Mouse (Mus musculus) thymus, postnatal 25 days (tissue): Measurements from ENCODE around the gene Aspa.
"Not testable (repeated sequence)": the region's sequence is repeated elsewhere in the genome, so short reads cannot be mapped to it uniquely, and the experiment has no call there.

ENCODE experiments used
- DNase-seq: peaks from one replicate; pipeline ENCODE4 v3.0.0; 2022

Gene Aspa

DNA sequence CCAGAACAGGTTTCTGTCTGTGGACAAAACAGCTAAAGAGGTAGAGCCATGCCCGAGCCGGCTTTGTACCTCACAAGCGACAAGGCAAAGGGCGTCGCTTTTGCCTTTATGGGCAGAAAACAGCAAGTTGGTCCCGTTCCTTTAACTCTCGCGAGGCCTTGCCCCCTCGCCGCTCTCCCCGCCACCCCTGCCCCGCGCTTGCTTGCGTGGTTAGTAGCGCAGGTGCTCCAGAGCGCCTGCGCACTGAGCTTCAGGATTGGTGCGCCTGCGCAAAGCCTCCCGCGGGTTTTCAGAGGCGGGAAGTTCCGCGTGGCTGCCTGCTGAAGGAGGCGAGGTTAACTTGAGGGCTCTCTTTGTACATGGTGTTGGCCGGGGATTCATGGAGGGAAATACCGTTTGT, at the start of gene Aspa, which contains the start of the genes Gm49340 and Spata22:
Gene Aspa (minus strand): TSS at position 155 of the 400 bp plus-strand sequence.
Gene Gm49340 (plus strand): TSS at position 300 of the 400 bp plus-strand sequence.
Gene Spata22 (plus strand): TSS at position 300 of the 400 bp plus-strand sequence.
- DNase-seq, result no peak

DNA sequence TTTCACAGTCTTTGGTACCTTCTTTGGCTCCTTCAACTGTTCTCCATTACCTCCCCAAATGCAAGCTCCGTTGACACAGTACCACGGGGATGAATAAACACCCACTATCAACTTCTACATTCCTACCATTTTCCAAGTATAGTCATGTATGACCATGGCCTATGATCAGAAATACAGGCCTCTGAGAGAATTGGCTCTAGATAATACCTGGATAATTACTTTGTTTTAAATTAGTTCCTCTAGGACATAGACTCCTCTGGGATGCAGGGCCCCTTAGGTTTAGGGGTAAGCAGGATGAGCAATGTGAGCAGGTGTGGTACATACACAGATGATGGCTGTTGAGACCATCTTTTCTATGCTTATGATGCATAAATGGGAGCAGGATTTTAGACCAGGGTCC, 41.5 kb upstream of the Aspa start, which contains the start of gene Olfr376:
Gene Olfr376 (plus strand): TSS at position 301 of the 400 bp plus-strand sequence.
- DNase-seq, result no peak

DNA sequence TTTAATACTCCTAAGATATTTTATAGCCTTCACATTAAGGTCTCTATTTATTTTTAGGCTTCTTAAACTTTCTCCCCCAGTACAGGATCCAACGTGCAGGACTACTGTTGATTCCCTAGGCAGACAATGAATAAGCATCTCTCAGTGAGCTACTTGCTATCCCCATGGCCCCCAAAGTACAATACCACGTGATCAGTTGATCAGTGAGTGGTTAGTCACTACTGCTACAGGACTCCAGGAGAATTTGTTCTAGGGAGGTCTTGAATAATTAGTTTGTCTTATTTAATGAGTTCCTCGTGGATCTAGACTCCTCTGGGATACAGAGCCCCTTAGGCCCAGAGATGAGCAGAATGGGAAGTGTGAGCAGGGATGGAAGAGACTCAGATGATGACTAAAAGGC, 21.1 kb upstream of the Aspa start, which contains the start of gene Olfr20:
Gene Olfr20 (plus strand): TSS at position 301 of the 400 bp plus-strand sequence.
- no peak for DNase-seq

DNA sequence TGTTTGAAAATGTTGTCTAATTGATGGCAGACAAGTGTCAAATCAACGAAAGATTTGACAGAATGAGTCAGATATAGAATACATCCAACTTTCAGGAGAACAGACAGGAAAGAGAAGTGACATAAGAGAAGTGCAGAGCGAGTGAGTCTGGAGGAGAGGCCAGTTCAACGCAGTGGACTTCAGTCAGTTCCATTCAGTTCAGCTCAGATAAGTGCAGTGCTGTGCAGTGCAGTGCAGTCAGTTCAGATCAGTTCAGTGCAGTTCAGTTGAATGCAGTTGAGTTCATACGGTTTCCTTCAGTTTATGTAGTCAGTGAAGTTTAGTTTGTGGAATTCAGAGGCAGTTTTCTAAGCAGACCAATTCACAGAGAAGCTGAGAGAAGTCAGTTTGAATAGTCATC, 7.5 kb upstream of the Aspa start:
- no peak for DNase-seq

DNA sequence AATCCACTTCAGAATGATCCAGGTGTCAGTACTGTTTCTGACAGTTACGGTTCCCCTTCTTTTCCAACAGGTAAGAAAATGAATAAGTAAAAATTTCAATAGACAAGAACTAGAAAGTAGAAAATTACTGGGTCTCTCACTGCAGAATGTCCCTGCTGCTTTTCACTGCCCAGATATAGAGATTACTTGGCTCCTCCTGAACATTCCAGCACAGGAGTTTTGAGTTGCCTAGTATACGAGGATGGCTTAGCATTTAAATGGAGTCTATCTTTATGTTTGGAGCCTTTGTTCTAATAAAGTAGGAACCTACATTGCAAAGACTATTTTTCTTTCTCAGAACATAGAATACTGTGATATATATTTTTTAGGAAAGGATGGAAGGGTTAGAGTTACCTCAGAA, 4.0 kb upstream of the Aspa start:
- DNase-seq, result no peak

DNA sequence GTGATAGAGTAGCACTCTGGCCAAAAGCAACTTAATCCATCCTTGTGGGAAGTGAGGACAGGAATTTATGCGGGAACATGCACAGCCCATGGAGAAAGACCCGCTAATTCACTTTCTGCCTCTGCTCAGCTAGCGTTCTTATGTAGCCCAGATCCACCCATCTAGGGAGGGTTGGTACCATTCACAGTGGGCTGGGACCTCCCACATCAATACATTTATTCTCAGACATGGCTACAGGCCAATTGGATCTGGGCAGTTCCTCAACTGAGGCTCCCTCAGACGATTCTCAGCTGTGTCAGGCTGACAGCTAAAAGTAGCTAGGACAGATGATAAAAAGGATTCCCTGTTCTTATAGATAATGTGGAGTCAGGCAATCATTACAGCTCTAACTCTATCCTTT, 2.0 kb downstream of the Aspa start:
- DNase-seq, result no peak

DNA sequence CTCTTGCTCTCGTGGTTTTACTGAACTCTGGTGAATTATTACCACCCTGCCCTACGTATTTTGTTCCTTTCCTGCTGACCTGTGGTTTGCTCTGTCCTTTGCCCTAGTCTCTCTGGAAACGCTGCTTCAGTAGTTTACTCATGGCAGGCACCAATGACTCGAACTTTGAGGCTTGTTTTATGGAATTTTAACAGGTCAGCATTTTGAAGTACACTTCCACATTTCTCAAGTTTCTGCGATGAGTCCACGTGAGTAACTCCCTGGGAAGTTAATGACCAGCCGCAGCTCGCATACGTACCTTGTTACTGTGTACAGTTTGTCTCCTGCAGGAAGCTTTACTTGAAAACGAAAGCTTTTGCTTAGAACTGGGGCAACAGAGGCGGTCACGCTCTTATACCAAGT, 2.9 kb downstream of the Aspa start:
- DNase-seq, result no peak

DNA sequence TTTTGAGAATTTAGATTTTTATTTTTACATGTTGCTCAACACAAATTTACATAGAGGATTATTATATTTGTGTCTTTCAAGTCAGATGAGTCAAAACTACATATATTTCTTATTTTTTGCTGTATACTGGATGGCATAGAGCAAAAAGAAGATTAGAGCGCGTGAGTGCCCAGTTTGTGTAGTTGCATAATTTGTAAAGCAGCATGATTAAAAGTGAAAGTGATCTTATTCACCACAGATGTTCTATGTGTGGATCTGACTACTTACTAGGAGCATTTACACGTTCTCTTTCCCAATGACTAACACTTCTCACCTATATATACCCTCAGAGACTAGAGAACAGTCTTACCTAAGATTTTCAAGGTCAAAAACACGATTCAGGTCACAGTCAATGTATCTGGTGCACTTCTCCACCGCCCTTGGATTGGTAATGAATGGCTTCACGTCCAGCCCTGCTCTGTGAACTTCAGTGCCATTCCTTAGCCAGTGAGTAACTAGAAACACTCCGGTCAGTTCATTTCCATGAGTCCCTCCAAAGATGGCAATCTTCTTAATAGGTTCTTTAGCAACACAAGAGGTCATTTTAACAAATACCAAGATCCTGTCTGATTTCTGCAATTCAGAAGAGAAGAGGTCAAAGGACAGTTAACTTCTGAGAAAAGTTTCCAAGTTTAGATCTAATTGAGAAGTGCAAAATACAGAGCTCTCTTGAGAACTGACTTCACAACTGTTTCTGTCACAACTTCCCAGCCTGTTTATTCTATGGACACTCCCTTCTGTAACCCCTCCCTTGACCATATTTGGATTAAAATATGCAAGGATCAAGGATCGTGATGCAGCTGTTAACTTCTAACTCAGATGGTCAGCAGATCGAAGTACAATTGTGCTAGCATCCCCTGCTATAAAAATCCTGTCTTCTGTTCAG, 5.2 kb downstream of the Aspa start:
- no peak for DNase-seq

DNA sequence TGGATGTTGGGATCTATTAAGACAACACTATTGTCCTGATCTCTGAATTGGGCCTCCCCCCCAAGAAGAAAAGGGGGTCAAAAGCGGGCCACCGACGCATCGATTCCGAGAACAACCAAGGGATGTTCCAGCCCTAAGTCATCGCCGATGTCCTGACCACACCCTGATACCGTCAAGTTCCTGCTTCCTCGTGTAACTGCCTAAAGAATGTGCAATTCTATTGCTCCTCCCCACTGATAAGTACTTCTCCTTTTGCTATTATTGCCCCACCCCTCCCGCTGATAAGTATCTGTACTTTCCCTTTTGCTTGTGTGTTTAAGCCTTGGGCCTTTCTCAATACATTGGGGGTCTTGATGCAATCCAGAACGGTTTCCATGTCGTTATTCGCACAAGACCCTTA, 8.3 kb downstream of the Aspa start:
- not testable (repeated sequence) for DNase-seq

DNA sequence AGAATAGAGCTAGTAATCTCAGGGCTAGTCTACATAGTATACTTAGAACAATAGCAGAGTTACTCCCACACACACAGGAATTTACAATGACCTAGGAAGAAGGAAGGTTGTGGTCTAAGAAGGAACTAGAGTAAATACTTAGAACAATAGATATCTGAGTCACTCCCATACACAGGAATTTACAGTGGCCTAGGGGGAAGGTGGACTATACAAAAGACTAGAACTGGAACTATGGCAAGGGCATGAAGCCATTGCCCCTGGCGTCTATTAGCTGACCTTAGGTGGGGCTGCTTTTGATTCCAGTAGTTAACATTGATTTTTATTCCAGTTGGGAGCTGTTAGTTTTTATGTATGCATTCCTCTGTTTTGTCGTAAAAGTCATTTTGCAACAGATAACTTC, 10.8 kb downstream of the Aspa start:
- not testable (repeated sequence) for DNase-seq

DNA sequence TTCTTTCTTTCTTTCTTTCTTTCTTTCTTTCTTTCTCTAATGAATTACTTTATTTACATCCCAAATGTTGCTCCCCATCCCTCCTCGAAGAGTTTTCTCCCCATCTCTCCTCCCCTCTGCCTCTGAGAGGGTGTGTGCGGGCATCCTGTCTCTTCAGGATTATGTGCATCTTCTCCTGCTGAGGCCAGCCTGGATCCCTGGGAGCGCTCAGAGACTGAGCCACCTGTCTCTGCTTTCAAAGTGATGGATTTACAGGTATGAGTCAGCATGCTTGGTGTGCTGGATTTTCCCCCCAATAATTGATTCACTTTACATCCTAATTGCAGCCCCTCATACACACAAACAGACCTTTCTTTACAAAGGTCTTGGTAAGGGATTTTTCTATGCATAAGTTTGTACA, 13.4 kb downstream of the Aspa start:
- no peak for DNase-seq

DNA sequence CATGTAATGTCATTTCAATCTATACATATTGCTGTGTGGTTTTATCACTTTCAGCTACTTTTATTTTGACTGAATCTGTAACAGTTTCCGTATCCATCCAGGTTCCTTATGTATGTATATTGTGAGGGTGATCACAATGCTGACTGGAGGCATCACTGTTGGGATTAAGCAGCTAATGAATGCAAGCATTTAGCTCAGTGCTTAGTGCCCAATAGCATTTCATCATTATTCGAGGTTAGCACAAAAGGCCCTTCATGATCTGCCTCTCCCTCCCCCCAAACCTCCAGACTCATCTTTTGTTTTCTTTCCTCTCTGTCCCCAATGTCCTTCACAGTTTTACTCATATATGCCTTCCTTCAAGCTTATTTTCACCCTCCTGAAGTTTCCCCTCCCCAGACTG, 26.3 kb downstream of the Aspa start:
- DNase-seq, result no peak

DNA sequence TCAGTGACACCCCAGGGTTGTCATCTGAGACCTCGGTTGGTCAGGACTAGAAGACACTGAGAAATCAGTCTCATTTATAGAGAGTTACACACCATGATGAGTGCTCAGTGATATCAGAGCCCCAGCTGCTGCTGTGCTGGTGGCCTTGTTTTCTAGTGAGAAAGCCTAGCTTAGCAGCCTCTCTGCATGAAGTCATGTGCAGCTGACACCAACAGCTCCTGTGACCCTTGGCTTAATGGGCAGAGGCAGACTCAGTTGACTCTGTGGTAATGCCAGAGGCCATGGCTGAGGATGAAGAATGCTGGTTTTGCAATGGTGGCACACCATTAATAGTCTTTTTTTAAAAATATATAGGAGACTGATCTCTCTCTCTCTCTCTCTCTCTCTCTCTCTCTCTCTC, 39.8 kb downstream of the Aspa start:
- no peak for DNase-seq

DNA sequence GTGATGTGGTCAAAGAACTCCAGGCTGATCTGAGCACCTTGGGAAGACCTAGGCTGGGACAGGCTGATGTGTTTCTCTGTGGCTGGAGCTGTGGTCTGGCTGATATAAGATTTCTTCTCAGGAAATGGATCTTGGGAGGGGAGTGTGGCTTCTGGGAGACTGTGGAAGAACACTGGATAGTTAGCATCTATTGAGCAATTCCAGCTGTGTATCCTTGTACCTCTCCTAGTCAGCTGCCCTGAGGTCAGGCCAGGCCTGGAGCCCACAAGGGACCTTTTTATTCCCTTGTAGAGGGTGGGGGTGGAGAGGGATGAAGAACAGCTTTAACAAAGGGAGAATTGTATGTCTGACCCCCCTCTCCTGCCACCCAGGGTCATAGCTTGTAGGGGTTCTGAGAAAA, 45.0 kb downstream of the Aspa start:
- no peak for DNase-seq

DNA sequence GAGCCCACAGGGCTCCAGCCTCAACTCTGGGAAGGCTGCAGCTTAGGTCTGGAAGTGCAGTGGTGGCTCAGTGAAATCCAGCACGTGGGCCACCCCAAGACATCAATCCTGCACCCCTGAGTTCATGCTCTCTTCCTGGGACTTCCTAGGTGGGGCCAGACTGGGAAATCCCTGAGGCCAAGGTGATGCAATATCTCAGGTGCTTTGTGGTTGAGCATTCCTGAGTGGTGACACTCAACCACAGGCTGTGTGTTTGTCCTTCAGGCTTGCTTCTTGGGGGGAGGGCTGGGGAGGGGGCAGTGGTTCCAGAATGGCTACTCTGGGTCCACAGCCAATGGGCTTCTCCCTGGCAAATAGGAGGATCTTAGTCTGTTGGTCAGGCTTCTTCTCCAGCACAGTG, 45.5 kb downstream of the Aspa start:
- DNase-seq, result no peak

GRCm38 (mm10) chr11:73283369-73283768, 46.0 kb downstream of the Aspa start:
- DNase-seq, result no peak

DNA sequence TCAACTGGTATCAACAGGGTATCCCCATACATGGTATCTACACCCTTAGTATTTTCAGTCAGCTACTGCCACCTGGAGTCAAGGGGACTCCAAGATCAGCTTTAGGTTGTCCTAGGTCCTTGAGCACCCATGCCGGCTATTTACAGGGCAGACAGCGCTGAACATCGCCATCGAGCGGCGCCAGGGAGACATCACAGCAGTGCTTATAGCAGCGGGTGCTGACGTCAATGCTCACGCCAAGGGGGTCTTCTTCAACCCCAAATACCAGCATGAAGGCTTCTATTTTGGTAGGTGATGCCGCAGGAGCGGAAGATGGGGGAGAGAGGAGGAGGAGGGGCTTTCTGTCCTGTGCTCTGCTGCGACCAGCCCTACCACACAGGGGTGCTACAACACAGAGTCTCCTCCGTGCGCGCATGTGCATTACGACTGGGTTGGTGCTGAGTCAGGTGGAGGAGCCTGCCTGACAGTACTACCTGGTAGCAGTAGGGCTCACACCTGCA, 47.8 kb downstream of the Aspa start:
- DNase-seq, result peak; percentile 26

DNA sequence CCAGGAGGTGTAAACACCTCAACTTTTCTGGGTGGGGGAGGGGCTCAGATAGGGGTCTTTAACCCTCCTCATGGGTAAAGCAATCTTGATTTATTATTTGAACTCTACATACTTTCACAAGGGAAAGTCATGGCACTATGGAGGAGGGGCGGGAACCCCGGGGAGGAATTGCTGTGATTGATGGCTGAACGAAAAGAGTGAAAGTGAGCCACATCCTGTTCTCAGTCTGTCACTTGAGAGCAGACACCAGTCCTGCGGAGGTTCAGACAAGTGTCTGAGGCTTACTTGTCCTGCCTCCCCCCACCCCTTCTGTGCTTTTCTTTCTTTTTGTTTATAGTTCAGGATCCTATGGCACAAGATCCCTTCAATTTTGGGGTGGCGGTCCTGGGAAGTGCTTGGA, 48.7 kb downstream of the Aspa start:
- DNase-seq, result no peak

- DNase-seq, result no peak
Observed at GRCm38 (mm10) chr11:73274821-73275220, 54.6 kb downstream of the Aspa start.

DNA sequence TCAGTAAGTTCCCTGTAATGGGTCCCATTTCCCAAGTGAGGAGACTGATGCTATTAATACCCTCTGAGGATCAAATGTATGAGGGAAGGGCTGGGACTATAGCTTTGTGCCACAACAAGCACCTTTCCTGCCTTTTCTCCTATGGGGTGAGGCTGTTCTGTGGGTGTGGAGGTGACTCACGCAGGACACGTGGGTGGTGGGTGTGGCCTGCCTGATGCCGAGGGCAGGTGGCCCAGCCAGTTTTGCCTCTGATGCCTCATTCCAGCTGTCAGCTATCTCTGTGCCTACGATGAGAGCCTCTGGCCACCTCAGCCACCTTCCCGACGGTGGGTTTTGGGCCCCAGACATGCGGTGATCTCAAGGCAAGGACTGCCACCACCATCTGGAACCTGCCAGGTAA, 62.1 kb downstream of the Aspa start, which contains the start of gene Trpv3:
Gene Trpv3 (plus strand): TSS at position 122 of the 400 bp plus-strand sequence.
- DNase-seq, result no peak

GRCm38 (mm10) chr11:73261385-73261784, 68.0 kb downstream of the Aspa start:
- no peak for DNase-seq

DNA sequence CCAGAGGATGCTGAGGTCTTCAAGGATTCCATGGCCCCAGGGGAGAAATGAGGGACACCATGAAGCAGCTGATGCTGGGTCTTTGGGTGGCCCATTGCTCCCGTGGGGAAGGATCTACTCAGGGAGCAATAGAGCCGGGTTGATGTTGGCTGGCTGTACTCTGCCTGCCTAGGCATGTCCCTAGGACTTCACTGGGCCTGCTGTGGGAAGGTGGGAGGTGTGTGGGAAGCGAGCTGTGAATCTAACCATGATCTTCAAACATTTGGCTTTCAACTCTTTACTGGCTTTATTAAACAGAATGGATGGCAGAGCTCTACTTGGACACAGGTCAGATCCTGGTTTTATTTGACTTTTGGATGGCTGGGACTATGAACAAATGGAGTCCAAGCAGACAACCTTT, 68.9 kb downstream of the Aspa start:
- no peak for DNase-seq

DNA sequence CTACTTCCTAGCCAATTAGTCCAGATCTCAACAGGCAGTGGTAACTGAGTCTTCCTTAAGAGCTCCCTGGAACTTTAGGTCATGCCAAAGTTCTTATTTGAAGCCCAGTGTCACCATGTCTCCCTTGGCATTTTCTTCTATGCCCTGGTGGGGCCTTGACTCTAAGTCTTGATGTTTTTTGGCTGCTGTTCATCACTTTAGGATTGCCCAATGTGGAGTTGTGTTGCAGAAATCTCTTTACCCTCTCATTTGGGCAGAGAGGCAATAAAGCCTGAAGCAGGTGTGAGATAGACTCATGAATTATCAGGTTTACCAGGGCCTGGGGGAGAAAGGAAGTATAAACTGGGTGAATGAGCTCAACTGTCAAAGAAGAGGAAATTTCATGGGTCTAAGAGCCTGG, 70.7 kb downstream of the Aspa start:
- no peak for DNase-seq

- DNase-seq, result no peak
Observed at GRCm38 (mm10) chr11:73257362-73257945, 71.9 kb downstream of the Aspa start.
